Mouse (Mus musculus): ENCODE results near the gene Efcab6. TPM values are rescaled to one million over a fixed set of nuclear protein-coding genes. Genes with fewer than 3 reads are reported as not detected.

Efcab6 gene
- polyA plus RNA-seq, 1 experiment from 2014 or later: 0.19 TPM

DNA sequence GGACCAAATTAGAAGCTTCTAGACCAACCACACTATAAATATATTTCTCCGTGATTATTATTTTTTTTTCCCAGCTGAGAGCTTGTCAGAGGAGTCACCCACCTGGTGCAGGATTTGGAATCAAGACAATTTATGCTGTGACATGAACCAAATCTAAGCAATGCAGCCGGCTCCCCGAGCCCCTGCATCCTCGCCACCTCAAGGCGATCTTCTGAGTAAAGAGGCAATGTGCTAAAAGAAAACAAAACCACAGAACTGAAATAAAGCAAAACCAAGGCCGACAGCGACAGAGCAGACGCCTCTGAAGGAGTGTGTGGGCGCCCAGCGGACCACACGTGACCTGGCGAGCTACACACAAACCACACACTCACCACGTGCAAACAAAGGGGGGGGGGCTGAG lies 13.5 kb upstream of the Efcab6 start:
- 86% methylated on average over 13 of the region's 13 CpGs for WGBS
- Histone ChIP-seq H3K36me3 (replicated peaks) (no peaks in the 10 kb centered on the region), H3K27me3 (ENCODE audit: poor library complexity, severe bottlenecking) (peaks cover 28% of the 10 kb centered on the region), H3K4me1 (peaks cover 20% of the 10 kb centered on the region), H3K27ac (no peak overlapping the region), H3K9me3 (no peaks in the 10 kb centered on the region), H3K4me3 (no peak overlapping the region)
- no peak for DNase-seq (ENCODE audit: extremely low spot score, low spot score)

DNA sequence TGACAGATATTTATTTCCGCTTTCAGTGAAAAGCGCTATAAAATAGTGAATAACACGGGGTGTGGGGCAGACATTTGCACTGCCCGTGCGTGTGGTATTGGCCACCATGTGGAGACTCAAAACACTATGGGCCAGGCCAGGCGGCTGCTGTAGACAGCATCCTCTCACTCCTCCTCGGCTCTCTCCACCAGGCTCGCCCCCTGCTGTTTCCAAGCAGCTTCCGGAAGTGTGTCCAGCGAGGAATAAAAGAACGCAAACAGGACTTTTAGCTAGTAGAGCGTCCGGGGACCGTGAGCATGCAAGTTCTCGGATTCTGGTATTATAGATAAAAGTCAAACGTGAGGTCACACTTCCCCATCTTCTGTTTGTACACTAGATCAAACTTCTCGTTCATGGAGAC lies 12.0 kb upstream of the Efcab6 start:
- Histone ChIP-seq H3K36me3 (replicated peaks) (no peaks in the 10 kb centered on the region), H3K27me3 (ENCODE audit: poor library complexity, severe bottlenecking) (peaks cover 43% of the 10 kb centered on the region), H3K9me3 (no peaks in the 10 kb centered on the region), H3K27ac (no peak overlapping the region), H3K4me1 (peaks cover 35% of the 10 kb centered on the region), H3K4me3 (no peak overlapping the region)
- WGBS: 65% methylated on average over 17 of the region's 17 CpGs
- no peak for DNase-seq (ENCODE audit: extremely low spot score, low spot score)

DNA sequence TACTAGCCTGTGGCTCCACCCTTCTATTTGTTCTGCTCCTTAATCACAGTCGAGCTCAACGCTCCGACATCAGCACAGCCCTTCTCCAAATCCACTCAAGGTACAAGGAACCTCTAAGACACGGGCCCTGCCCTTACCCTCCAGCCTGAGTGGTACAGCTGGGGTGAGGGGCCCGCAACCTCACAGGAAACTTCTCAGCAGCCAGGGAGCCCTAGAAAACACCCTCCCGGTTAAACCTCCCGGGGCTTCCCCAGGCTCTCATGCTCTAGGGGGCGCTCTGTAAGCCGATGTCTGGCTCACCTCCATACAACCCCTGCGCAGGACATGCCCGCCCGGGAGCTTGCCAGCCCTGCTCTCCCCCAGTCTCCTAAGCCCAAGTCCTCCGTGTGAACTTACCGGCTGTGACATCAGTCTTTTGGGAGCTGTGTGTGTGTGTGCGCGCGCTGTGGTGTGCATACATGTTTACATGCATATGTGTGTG lies 9.6 kb upstream of the Efcab6 start:
- H3K4me3 ChIP-seq: peak overlapping the region; percentile 43
- peaks cover 43% of the 10 kb centered on the region for H3K4me1 ChIP-seq
- 12% methylated on average over 17 of the region's 17 CpGs for WGBS
- no peaks in the 10 kb centered on the region for H3K9me3 ChIP-seq
- H3K27me3 ChIP-seq (ENCODE audit: poor library complexity, severe bottlenecking): peaks cover 67% of the 10 kb centered on the region
- H3K27ac ChIP-seq: peak overlapping the region; percentile 64; the same call in 1 of the 2 replicates
- no peaks in the 10 kb centered on the region for H3K36me3 ChIP-seq (replicated peaks)
- peak; percentile 46 for DNase-seq (ENCODE audit: extremely low spot score, low spot score)

DNA sequence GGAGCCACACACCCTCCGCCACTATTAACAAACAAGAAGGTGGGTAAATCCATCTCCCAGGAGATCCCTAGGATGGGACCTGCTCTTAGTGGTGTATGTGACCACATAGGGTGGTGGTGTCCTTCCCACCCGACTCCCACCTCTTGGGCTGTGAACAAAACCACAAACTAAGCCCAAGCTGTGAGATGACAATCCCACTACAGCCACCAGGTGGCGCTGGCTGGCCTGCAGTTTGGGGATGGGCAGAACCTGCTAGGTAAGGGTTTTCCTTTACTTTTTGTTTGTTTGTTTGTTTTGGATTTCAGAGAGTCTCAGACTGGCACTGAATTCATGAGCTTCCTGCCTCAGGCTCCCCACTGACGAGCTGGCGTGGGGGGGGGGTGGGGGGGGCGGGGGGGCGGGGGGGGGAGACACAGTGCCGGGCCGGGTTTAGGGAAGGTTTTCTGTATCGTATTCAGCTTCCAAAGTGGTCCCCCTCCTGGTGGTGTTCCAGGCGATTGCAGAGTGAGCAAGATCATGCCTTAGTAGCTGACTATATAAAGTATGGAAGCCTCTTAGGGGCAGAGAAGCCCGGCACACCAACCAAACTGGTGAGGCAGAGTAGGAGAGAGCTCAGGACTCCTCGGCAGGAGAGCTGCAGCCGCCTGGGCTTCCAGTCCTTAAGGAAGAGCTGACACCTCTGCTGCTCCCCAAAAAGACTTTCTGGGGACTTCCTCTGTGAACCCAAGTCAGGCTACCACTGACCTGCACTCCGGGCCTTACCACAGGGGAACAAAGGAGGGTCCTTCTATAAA lies 8.9 kb upstream of the Efcab6 start:
- H3K36me3 ChIP-seq (replicated peaks): no peaks in the 10 kb centered on the region
- H3K27me3 ChIP-seq (ENCODE audit: poor library complexity, severe bottlenecking): peaks cover 73% of the 10 kb centered on the region
- H3K4me3 ChIP-seq: peak overlapping the region; percentile 43
- peaks cover 50% of the 10 kb centered on the region for H3K4me1 ChIP-seq
- no peaks in the 10 kb centered on the region for H3K9me3 ChIP-seq
- WGBS: 9% methylated on average over 15 of the region's 15 CpGs
- peak overlapping the region; percentile 64; the same call in 1 of the 2 replicates for H3K27ac ChIP-seq
- peak; percentile 82 for DNase-seq (ENCODE audit: extremely low spot score, low spot score)

DNA sequence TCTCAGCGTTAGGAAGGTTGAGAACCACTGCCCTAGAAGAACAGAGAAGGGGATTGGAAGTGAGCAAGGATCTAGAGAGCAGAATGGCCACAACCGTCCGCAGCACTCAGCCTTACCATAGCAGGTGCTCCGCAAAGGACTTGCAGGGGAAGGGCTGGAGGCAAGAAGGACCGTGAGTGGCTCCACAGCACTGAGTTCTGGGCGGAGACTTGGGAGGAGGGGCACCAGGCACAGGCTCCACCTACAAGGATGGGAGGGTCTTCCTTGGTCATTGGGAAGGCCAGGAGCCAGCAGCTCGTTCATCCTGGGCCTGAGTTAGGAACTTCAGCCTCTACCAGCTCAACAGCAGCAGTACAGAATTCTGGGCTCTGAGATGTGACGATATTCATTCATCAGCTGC lies 7.9 kb upstream of the Efcab6 start:
- Histone ChIP-seq H3K27ac (no peak overlapping the region), H3K36me3 (replicated peaks) (no peaks in the 10 kb centered on the region), H3K4me1 (peaks cover 60% of the 10 kb centered on the region), H3K27me3 (ENCODE audit: poor library complexity, severe bottlenecking) (peaks cover 84% of the 10 kb centered on the region), H3K4me3 (no peak overlapping the region), H3K9me3 (no peaks in the 10 kb centered on the region)
- 20% methylated on average over 8 of the region's 8 CpGs for WGBS
- DNase-seq (ENCODE audit: extremely low spot score, low spot score): no peak

DNA sequence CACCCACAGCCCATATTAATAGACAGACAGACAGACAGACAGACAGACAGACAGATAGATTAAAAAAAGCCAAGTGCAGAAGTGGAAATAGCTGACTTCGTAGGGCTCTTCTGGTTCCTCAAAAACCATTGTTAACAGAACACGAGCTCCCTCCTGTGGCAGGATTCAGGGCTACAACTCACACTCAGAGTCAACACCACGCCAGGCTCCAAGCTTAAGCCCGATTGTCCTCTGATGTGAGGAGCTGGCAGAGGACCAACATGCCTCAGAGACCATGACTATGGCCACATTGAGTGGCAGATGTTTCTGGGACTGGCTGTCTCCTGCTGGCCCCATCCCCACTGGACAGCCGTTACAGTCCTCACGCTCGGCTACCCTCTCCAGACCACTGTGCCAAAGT lies 7.0 kb upstream of the Efcab6 start:
- Histone ChIP-seq H3K9me3 (no peaks in the 10 kb centered on the region), H3K4me1 (peaks cover 64% of the 10 kb centered on the region), H3K36me3 (replicated peaks) (no peaks in the 10 kb centered on the region), H3K27ac (no peak overlapping the region), H3K27me3 (ENCODE audit: poor library complexity, severe bottlenecking) (peaks cover 92% of the 10 kb centered on the region), H3K4me3 (no peak overlapping the region)
- DNase-seq (ENCODE audit: extremely low spot score, low spot score): peak; percentile 75
- 28% methylated on average over 7 of the region's 7 CpGs for WGBS

DNA sequence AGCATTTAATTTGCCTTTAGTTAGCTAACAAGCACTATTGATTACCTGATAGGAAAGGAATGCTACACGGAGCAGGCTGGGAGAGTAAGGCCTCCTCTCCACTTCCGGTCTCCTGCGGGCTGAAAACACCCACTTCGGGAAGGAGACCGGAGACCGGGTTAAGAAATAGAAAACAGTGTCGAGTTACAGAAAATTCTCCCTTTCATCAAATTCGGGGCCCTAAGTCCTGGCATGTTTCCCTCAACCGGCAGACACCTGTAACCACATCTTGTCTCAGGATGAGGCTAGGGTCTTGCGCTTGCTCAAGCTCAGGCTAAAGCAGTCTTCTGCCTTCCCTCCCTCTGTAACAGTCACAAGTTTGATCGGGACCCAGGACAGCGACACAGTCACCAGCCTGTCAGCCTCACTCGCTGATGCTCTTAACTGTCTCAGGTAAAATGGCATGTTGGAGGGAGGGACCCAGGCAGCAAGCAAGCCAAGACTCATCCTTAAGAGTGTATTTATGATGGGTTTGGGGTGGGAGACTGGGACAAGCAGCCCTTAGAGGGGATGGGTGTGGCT lies 5.0 kb upstream of the Efcab6 start:
- WGBS: 5% methylated on average over 13 of the region's 13 CpGs
- Histone ChIP-seq H3K4me3 (peak overlapping the region; percentile 24), H3K9me3 (peaks cover 6% of the 10 kb centered on the region), H3K27me3 (ENCODE audit: poor library complexity, severe bottlenecking) (peaks cover 93% of the 10 kb centered on the region), H3K27ac (no peak overlapping the region), H3K4me1 (peaks cover 60% of the 10 kb centered on the region), H3K36me3 (replicated peaks) (no peaks in the 10 kb centered on the region)
- DNase-seq (ENCODE audit: extremely low spot score, low spot score): peak; percentile 25

DNA sequence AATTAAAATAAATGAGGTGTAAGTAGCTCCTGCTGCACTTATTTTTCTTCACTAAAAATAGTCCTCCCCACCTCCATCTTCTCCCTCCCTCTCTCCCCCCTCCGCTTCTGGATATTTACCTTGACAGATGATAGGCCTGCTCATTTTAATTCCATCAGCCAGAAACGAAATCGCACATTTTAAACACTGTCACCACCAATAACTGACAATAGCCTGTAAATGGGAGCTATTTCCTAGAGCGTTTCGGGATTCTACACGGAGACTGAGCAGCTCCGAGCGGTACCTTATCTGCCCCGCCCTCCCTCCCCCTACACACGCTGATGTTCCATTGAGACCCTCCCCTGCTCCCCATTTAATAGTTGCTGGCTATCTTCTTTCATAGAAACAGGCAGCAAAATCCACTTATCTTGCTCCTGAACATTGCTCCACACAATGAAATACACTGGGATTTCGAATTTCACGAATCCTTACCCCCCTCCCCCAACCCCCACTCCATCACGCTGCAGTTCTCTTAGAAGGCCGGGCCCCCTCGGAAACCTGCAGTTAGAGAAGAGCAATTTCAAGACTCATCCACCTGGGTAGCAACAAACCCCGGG lies 4.4 kb upstream of the Efcab6 start:
- DNase-seq (ENCODE audit: extremely low spot score, low spot score): no peak
- H3K27me3 ChIP-seq (ENCODE audit: poor library complexity, severe bottlenecking): peaks cover 93% of the 10 kb centered on the region
- peaks cover 60% of the 10 kb centered on the region for H3K4me1 ChIP-seq
- H3K4me3 ChIP-seq: peak overlapping the region; percentile 24
- 11% methylated on average over 16 of the region's 16 CpGs for WGBS
- no peak overlapping the region for H3K27ac ChIP-seq
- peaks cover 6% of the 10 kb centered on the region for H3K9me3 ChIP-seq
- H3K36me3 ChIP-seq (replicated peaks): no peaks in the 10 kb centered on the region

DNA sequence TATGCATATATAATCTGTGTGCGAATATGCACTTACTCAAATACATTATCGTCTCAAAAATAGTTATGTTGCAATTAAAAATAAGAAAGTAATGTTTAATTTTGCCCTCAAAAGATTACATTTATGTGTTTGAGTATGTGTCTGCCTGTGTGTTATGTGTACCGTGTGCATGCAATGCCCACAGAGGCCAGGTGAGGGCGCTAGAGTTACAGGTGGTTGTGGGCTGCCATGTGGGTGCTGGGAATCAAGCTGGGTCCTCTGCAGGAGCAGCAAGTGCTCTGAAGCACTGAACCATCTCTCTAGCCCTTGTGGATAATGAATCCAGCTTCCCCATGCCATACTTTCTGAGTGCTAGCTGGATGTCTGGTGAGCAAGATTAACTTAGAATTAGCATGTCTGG lies 522 bp upstream of the Efcab6 start:
- Histone ChIP-seq H3K27me3 (ENCODE audit: poor library complexity, severe bottlenecking) (peaks cover 70% of the 10 kb centered on the region), H3K4me1 (peaks cover 36% of the 10 kb centered on the region), H3K27ac (no peak overlapping the region), H3K4me3 (no peak overlapping the region), H3K36me3 (replicated peaks) (no peaks in the 10 kb centered on the region), H3K9me3 (peaks cover 6% of the 10 kb centered on the region)
- WGBS: 68% methylated on average over 4 of the region's 4 CpGs
- no peak for DNase-seq (ENCODE audit: extremely low spot score, low spot score)

DNA sequence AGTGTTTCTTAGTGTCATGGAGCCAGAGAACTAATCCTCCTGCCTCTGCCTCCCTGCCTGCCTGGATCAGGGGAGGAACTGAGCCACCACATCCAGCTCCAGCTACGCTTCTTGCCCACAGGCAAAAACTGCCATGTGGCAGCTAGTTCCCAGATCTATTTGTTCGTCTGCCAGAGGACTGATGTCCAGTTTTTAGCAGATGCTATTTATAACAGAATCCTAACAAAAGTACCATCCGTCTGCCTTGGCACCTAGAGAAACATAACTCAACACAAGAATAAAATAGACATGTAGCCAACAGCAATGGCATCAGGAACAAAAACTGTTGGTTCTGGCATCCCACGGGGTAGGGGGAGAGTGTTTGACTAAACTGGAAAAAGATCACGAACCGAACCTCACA lies 6.3 kb downstream of the Efcab6 start:
- 89% methylated on average over 6 of the region's 6 CpGs for WGBS
- no peak overlapping the region for H3K27ac ChIP-seq
- DNase-seq (ENCODE audit: extremely low spot score, low spot score): no peak
- peaks cover 16% of the 10 kb centered on the region for H3K27me3 ChIP-seq (ENCODE audit: poor library complexity, severe bottlenecking)
- H3K36me3 ChIP-seq (replicated peaks): no peaks in the 10 kb centered on the region
- H3K4me1 ChIP-seq: peaks cover 5% of the 10 kb centered on the region; the same call in 1 of the 2 replicates
- no peaks in the 10 kb centered on the region for H3K9me3 ChIP-seq
- H3K4me3 ChIP-seq: no peak overlapping the region

DNA sequence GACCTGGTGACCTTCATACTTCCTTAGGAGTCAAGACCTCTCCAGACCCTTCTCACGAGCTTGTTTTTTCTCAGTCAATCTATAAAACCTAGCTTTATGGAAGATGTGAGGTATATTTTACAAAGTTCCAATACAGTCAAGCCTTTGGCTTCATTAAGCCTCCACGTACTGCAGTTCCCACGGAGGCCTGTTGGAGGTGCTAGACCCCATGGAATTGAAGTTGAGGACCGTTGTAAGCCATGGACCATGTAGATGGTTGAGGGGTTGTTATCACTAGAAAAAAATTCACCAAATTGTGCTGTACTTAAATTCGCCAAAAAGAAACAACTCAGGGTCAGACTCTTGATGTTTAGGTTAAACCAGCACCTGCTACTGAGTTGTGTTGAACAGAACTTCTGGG lies 9.1 kb downstream of the Efcab6 start:
- WGBS: 80% methylated on average over 5 of the region's 5 CpGs
- H3K4me1 ChIP-seq: peaks cover 8% of the 10 kb centered on the region; the same call in 1 of the 2 replicates
- no peaks in the 10 kb centered on the region for H3K9me3 ChIP-seq
- no peak overlapping the region for H3K27ac ChIP-seq
- DNase-seq (ENCODE audit: extremely low spot score, low spot score): no peak
- H3K4me3 ChIP-seq: no peak overlapping the region
- H3K36me3 ChIP-seq (replicated peaks): no peaks in the 10 kb centered on the region
- peaks cover 12% of the 10 kb centered on the region for H3K27me3 ChIP-seq (ENCODE audit: poor library complexity, severe bottlenecking)

DNA sequence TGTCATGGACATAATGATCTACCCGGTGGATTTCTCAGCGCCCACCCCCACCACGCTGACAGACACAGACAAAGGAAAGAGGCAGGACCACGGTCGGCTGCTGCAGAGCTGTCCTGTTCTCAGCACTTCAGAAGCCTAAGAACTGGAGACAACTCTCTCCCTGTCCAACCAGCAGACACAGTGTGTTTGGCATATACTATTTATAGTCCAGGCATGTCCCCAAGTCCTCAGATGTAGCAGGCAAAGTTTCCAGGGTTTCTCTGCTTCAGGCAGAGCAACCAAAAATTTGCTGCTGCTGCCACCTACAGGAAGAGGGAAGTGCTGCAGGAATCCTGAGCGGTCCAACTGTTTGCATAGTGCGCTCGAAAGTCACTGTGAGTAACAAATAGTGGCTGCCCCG lies 11.3 kb downstream of the Efcab6 start:
- Histone ChIP-seq H3K4me3 (no peak overlapping the region), H3K27me3 (ENCODE audit: poor library complexity, severe bottlenecking) (peaks cover 12% of the 10 kb centered on the region), H3K9me3 (no peaks in the 10 kb centered on the region), H3K4me1 (peaks cover 18% of the 10 kb centered on the region), H3K27ac (no peak overlapping the region), H3K36me3 (replicated peaks) (no peaks in the 10 kb centered on the region)
- DNase-seq (ENCODE audit: extremely low spot score, low spot score): peak; percentile 77
- 42% methylated on average over 9 of the region's 9 CpGs for WGBS

DNA sequence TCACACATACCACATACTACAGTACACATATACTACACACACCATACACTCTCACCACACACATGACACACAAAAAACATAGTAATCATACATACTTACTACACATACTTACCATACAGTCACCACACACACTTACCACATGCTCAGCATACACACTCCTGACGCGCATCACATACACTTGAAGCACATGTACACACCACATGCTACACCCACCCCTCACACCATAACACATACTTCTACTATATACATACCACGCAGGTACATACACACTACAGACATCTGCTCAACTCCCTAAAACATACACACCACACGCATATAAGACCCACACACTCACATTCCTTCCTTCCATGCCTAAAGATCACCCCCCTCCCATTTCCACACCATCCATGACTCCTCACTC lies 11.9 kb downstream of the Efcab6 start:
- 96% methylated on average over 4 of the region's 4 CpGs for WGBS
- H3K36me3 ChIP-seq (replicated peaks): no peaks in the 10 kb centered on the region
- H3K9me3 ChIP-seq: no peaks in the 10 kb centered on the region
- H3K27ac ChIP-seq: no peak overlapping the region
- H3K4me1 ChIP-seq: peaks cover 18% of the 10 kb centered on the region
- H3K27me3 ChIP-seq (ENCODE audit: poor library complexity, severe bottlenecking): peaks cover 12% of the 10 kb centered on the region
- H3K4me3 ChIP-seq: no peak overlapping the region
- no peak for DNase-seq (ENCODE audit: extremely low spot score, low spot score)

All from forebrain, embryonic 10.5 days (tissue).